Comparison of ENCODE assay signal across 23 mouse cellular contexts in the genomic region with DNA sequence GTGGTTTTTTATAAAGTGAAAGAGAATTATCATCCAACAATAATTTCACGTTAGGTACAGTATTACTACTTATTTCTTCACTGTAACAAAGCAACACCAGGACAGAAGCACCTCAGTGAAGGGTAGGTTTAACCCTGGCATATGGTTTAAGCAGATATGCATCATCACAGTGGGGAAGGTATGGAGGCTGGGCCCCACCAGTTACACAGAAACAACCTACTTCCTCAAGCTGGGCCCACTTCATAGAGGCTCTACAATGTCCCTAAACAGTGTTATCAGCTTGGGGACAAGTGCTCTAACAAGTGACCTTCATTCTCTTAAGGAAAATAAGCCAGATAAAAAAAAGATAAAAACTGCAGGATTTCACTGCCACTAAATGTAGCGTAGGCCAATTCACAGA.
DNase-seq lines count a peak whose midpoint lies in the region; ATAC-seq and TF ChIP-seq lines count a peak whose summit lies in the region.
"Had no signal": no experiment of that assay in that cellular context is flagged by ENCODE, and none has a peak within 500 bp of the region (broad histone marks: within the 10 kb centered on the region; RNA-seq: fewer than 3 reads in every experiment).

No protein-coding gene starts in this region.

- no peak overlapping the region for H3K4me3 ChIP-seq in heart, embryonic 14.5 days (ENCODE audit: control insufficient read depth in 1 of 2, insufficient read depth in 1 of 2, low read depth in 1 of 2, low read length in 2 of 2)
- no peak overlapping the region for H3K4me3 ChIP-seq in liver, embryonic 13.5 days (replicated peaks)
- H3K4me3 ChIP-seq in forebrain, embryonic 15.5 days = no peak overlapping the region
- H3K4me3 ChIP-seq in thymus, adult 2 months (ENCODE audit: control insufficient read depth, insufficient read depth, low read length) = no peak overlapping the region
- H3K4me3 ChIP-seq: embryonic facial prominence, embryonic 12.5 days; forebrain, embryonic 12.5 days; gastrocnemius, adult 2 months; heart, embryonic 10.5 days; hindbrain, embryonic 13.5 days; limb, embryonic 13.5 days; midbrain, embryonic 10.5 days had no signal

- H3K27me3 ChIP-seq in heart, embryonic 14.5 days (ENCODE audit: control insufficient read depth, insufficient read depth, low read length) = no peaks in the 10 kb centered on the region
- H3K27me3 ChIP-seq in liver, embryonic 13.5 days = no peaks in the 10 kb centered on the region
- H3K27me3 ChIP-seq in forebrain, embryonic 15.5 days = no peaks in the 10 kb centered on the region
- no peaks in the 10 kb centered on the region for H3K27me3 ChIP-seq in thymus, adult 2 months (ENCODE audit: control insufficient read depth, insufficient read depth, low read length)
- H3K27me3 ChIP-seq: embryonic facial prominence, embryonic 12.5 days; forebrain, embryonic 12.5 days; hindbrain, embryonic 13.5 days; limb, embryonic 13.5 days had no signal

- ATAC-seq in heart, embryonic 14.5 days (ENCODE audit: insufficient number of reproducible peaks, insufficient read depth, low FRiP score, low read depth) = no peak
- ATAC-seq in liver, embryonic 13.5 days (ENCODE audit: low read depth) = peak; percentile 95
- no peak for ATAC-seq in forebrain, embryonic 15.5 days (replicated peaks)
- ATAC-seq: CD4-positive, CD25-positive, alpha-beta regulatory T cell, adult 4 months had no signal

- intact Hi-C loops in heart, postnatal 25 days (cut with DNase I) = no loop called here

- DNase-seq in heart, postnatal 25 days (ENCODE audit: low spot score) = no peak
- peak; percentile 14 for DNase-seq in c-Kit-positive CD71-positive TER-119-positive erythroid progenitor cells, embryonic 14.5 days (ENCODE audit: low spot score)
- peak; percentile 12 for DNase-seq in liver, embryonic 13.5 days
- DNase-seq in layer of hippocampus, postnatal 14 days (ENCODE audit: low spot score in 2 of 2) = no peak
- no peak for DNase-seq in thymus, adult 2 months
- DNase-seq: adrenal gland, adult 2 months; cerebellum, adult 18-20 months; cerebellum, postnatal 25 days; gastrocnemius, adult 2 months; kidney, adult 9 months; kidney, postnatal 14 days; lung, embryonic 14.5 days; lung, postnatal 4 days; thymus, postnatal 36 days had no signal

- H3K36me3 ChIP-seq in heart, embryonic 14.5 days (ENCODE audit: control insufficient read depth, insufficient read depth, low read length) = peaks cover 62% of the 10 kb centered on the region
- H3K36me3 ChIP-seq in liver, embryonic 13.5 days = peaks cover 32% of the 10 kb centered on the region
- peaks cover 36% of the 10 kb centered on the region for H3K36me3 ChIP-seq in forebrain, embryonic 15.5 days
- peaks cover 8% of the 10 kb centered on the region; the same call in 1 of the 2 replicates for H3K36me3 ChIP-seq in thymus, adult 2 months (ENCODE audit: control insufficient read depth, insufficient read depth, low read length)

- H3K27ac ChIP-seq in heart, embryonic 14.5 days (replicated peaks in 1 of 2; ENCODE audit: control insufficient read depth in 1 of 2, insufficient read depth in 1 of 2, low read depth in 2 of 2, low read length in 2 of 2) = peak overlapping the region; percentile 17 to 44; a peak in 1 of 4 replicates
- H3K27ac ChIP-seq in liver, embryonic 13.5 days = peak overlapping the region; percentile 40
- H3K27ac ChIP-seq in forebrain, embryonic 15.5 days (replicated peaks) = no peak overlapping the region
- H3K27ac ChIP-seq in thymus, adult 2 months (ENCODE audit: control insufficient read depth, insufficient read depth, low read length) = no peak overlapping the region
- H3K27ac ChIP-seq: embryonic facial prominence, embryonic 12.5 days; forebrain, embryonic 12.5 days; gastrocnemius, adult 2 months; heart, embryonic 10.5 days; hindbrain, embryonic 13.5 days; limb, embryonic 13.5 days; midbrain, embryonic 10.5 days had no signal

- no peak for TF ChIP-seq POLR2A in thymus, adult 2 months (IDR thresholded peaks at IDR 0.05; ENCODE audit: control insufficient read depth, extremely low read depth, insufficient read depth, low read length, poor library complexity)

- no peaks in the 10 kb centered on the region for H3K9me3 ChIP-seq in heart, embryonic 14.5 days (ENCODE audit: control insufficient read depth, low read length)
- no peaks in the 10 kb centered on the region for H3K9me3 ChIP-seq in liver, embryonic 13.5 days (replicated peaks)
- H3K9me3 ChIP-seq in forebrain, embryonic 15.5 days = no peaks in the 10 kb centered on the region
- H3K9me3 ChIP-seq: embryonic facial prominence, embryonic 12.5 days; forebrain, embryonic 12.5 days; heart, embryonic 10.5 days; hindbrain, embryonic 13.5 days; limb, embryonic 13.5 days; midbrain, embryonic 10.5 days had no signal

- H3K9ac ChIP-seq in heart, embryonic 14.5 days (ENCODE audit: low read length) = no peak overlapping the region
- no peak overlapping the region for H3K9ac ChIP-seq in liver, embryonic 13.5 days
- no peak overlapping the region for H3K9ac ChIP-seq in forebrain, embryonic 15.5 days (replicated peaks)
- H3K9ac ChIP-seq: embryonic facial prominence, embryonic 12.5 days; forebrain, embryonic 12.5 days; hindbrain, embryonic 13.5 days; limb, embryonic 13.5 days; lung, embryonic 14.5 days had no signal

- no peak for TF ChIP-seq CTCF in thymus, adult 2 months (IDR thresholded peaks at IDR 0.05; ENCODE audit: borderline replicate concordance, control insufficient read depth, extremely low read depth, insufficient read depth, low read length, poor library complexity)

- 64% methylated on average over 2 of the region's 2 CpGs for WGBS in heart, embryonic 14.5 days
- WGBS in liver, embryonic 13.5 days (ENCODE audit: insufficient replicate concordance) = 43% methylated on average over 2 of the region's 2 CpGs
- WGBS in forebrain, embryonic 15.5 days = 96% methylated on average over 2 of the region's 2 CpGs
- 95% methylated on average over 2 of the region's 2 CpGs for WGBS in thymus, adult 2 months

- no peak overlapping the region for H3K4me2 ChIP-seq in heart, embryonic 14.5 days (ENCODE audit: low read length)
- H3K4me2 ChIP-seq in liver, embryonic 13.5 days = no peak overlapping the region
- H3K4me2 ChIP-seq in forebrain, embryonic 15.5 days (replicated peaks) = no peak overlapping the region
- H3K4me2 ChIP-seq: embryonic facial prominence, embryonic 12.5 days; forebrain, embryonic 12.5 days; hindbrain, embryonic 13.5 days; limb, embryonic 13.5 days; lung, embryonic 14.5 days had no signal

- peaks cover 0 to 14% of the 10 kb centered on the region in 2 experiments; a peak in 3 of 4 replicates for H3K4me1 ChIP-seq in heart, embryonic 14.5 days (ENCODE audit: control insufficient read depth in 2 of 2, insufficient read depth in 2 of 2, low read length in 2 of 2)
- peaks cover 15% of the 10 kb centered on the region for H3K4me1 ChIP-seq in liver, embryonic 13.5 days (replicated peaks)
- no peaks in the 10 kb centered on the region for H3K4me1 ChIP-seq in forebrain, embryonic 15.5 days
- no peaks in the 10 kb centered on the region for H3K4me1 ChIP-seq in thymus, adult 2 months (replicated peaks; ENCODE audit: control insufficient read depth, insufficient read depth, low read length)
- H3K4me1 ChIP-seq: embryonic facial prominence, embryonic 12.5 days; forebrain, embryonic 12.5 days; heart, embryonic 10.5 days; hindbrain, embryonic 13.5 days; limb, embryonic 13.5 days; midbrain, embryonic 10.5 days had no signal

Comparison
In these comparisons a context has a peak if more than half of its experiments do, and no peak if none do; other contexts are left out.
1. H3K27ac ChIP-seq: peak in heart, embryonic 14.5 days (2 of 2) and liver, embryonic 13.5 days (single experiment); none in forebrain, embryonic 15.5 days (single experiment) and thymus, adult 2 months (single experiment).
2. DNase-seq: peak in c-Kit-positive CD71-positive TER-119-positive erythroid progenitor cells, embryonic 14.5 days (single experiment) and liver, embryonic 13.5 days (single experiment); none in heart, postnatal 25 days (single experiment), layer of hippocampus, postnatal 14 days (0 of 2) and thymus, adult 2 months (single experiment).